Mouse (Mus musculus) heart, embryonic 14.5 days (tissue): ENCODE measurements around the gene Psmd2. TPM values are rescaled to one million over a fixed set of nuclear protein-coding genes. Genes with fewer than 3 reads are reported as not detected.

ENCODE experiments used
- ATAC-seq: fragments of 200-750 bp; cut with Nextera tagmentation; 2 replicates; pipeline ENCODE4 v1.8.0; 2017; ENCODE audit warnings: low read depth, moderate TSS enrichment; ENCODE audit not compliant: insufficient number of reproducible peaks, insufficient read depth, low FRiP score
- H3K27ac ChIP-seq, 2 experiments: fragments of 200-500 bp in 1 of 2; fragments of 300-500 bp in 1 of 2; sonication (generic) in 1 of 2; replicated peaks in 1 of 2; 2 replicates each; pipeline ENCODE4 v1.5.1; 2012 to 2014; ENCODE audit warnings: low read depth in 2 of 2, low read length in 2 of 2, control low read depth in 1 of 2, mild to moderate bottlenecking in 1 of 2, mixed read lengths in 1 of 2; ENCODE audit not compliant: control insufficient read depth in 1 of 2, insufficient read depth in 1 of 2
- H3K27me3 ChIP-seq: fragments of 300-500 bp; sonication (generic); 2 replicates; pipeline ENCODE4 v1.6.1; 2014; ENCODE audit warnings: mild to moderate bottlenecking, low read length, control low read depth; ENCODE audit not compliant: control insufficient read depth, insufficient read depth
- H3K36me3 ChIP-seq: fragments of 300-500 bp; sonication (generic); 2 replicates; pipeline ENCODE4 v1.6.1; 2014; ENCODE audit warnings: mild to moderate bottlenecking, control low read depth, low read length, mixed read lengths; ENCODE audit not compliant: control insufficient read depth, insufficient read depth
- H3K4me1 ChIP-seq, 2 experiments: fragments of 200-500 bp in 1 of 2; fragments of 300-500 bp in 1 of 2; sonication (generic) in 1 of 2; 2 replicates each; pipeline ENCODE4 v1.6.1; 2012 to 2014; ENCODE audit warnings: low read length in 2 of 2, control low read depth in 1 of 2, mixed read lengths in 1 of 2; ENCODE audit not compliant: control insufficient read depth in 2 of 2, insufficient read depth in 2 of 2
- H3K4me2 ChIP-seq: fragments of 300-500 bp; sonication (generic); 2 replicates; pipeline ENCODE4 v1.6.1; 2014; ENCODE audit warnings: mild to moderate bottlenecking, low read length
- H3K4me3 ChIP-seq, 2 experiments: fragments of 200-500 bp in 1 of 2; fragments of 300-500 bp in 1 of 2; sonication (generic) in 1 of 2; 2 replicates each; pipeline ENCODE4 v1.5.1; 2012 to 2014; ENCODE audit warnings: low read length in 2 of 2, mild to moderate bottlenecking in 2 of 2, control low read depth in 1 of 2, low read depth in 1 of 2, moderate library complexity in 1 of 2; ENCODE audit not compliant: control insufficient read depth in 1 of 2, insufficient read depth in 1 of 2
- H3K9ac ChIP-seq: fragments of 300-500 bp; sonication (generic); 2 replicates; pipeline ENCODE4 v1.6.1; 2014; ENCODE audit warnings: mild to moderate bottlenecking, low read length
- H3K9me3 ChIP-seq: fragments of 300-500 bp; sonication (generic); 2 replicates; pipeline ENCODE4 v1.6.1; 2016; ENCODE audit warnings: low read length, control low read depth; ENCODE audit not compliant: control insufficient read depth
- WGBS: fragments of 180-500 bp; shearing (Covaris S2); extraction: QIAGEN DNeasy Blood & Tissue Kit; methylation state at CpG from one replicate; pipeline ENCODE4 v1.1.7; 2014; 5-methylcytosine and 5-hydroxymethylcytosine counted together
- polyA plus RNA-seq: library from polyadenylated mRNA; unstranded; fragments of >200 nt; fragmentation: Nextera tagmentation; extraction: Ambion mirVana; gene quantifications from 2 replicates; pipeline ENCODE4 v1.2.1, GENCODE M21; 2014

Psmd2 gene
- 217 and 231 TPM in 2 replicates for polyA plus RNA-seq

DNA sequence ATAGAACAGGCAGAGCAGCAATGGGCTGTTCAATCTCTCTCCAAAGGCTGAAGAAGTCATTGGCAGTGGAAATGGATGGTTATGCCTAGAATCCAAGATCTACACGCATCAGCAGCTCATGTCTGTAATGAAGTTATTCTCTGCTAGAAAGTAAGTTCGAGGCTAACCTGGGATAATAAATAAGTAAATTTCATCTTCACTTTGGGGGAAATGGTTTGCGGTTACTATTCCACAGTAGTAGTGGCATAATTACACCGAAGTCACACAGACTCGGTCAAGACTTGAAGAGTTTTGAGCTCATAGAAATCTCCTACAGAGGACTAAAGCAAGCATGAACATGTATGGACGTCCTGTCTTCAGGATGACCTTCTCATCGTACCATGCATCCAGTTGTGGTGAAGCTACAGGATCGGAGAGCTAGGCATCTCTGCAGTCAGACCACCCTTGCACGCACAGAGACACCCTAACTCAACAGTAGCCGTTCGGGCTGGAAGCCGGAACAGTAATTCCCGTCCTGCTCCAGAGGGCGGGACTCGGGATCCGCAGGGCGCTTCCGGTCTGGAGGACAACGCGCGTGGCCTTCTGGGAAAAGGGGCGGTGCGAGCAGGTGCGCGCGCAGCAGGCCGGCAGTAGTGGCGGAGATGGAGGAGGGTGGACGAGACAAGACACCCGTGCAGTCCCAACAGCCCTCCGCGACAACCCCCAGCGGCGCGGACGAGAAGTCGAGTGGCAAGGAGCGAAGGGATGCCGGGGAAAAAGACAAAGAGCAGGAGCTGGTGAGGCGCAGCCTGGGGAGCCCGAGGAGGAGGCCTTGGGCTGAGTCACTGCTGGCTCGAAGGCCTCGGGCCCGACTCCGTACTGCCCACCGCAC lies at the start of gene Psmd2:
TSS of gene Psmd2 (plus strand) at position 577 of the 871 bp plus-strand sequence.
- peak; percentile 93 for ATAC-seq
- H3K36me3 ChIP-seq = peaks cover 30% of the 10 kb centered on the region
- WGBS = 2% methylated on average over 46 of the region's 46 CpGs

DNA sequence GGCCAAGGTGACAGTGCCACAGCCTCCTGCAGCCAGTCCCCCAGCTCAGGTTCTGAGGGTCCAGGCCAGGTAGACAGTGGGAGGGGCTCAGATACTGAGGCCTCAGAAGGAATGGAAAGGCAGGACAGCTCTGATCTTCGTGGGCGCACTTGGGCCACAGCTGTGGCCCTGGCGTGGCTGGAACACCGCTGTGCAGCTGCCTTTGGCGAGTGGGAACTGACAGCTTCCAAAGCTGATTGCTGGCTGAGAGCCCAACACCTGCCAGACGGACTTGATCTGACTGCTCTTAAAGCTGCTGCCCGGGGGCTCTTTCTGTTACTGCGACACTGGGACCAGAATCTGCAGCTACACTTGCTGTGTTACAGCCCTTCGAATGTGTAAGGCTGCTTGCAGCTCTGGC lies 46.7 kb upstream of the Psmd2 start:
- 53% methylated on average over 9 of the region's 9 CpGs for WGBS
- H3K36me3 ChIP-seq = peaks cover 36% of the 10 kb centered on the region
- H3K27me3 ChIP-seq = no peaks in the 10 kb centered on the region
- ATAC-seq = no peak
- H3K4me2 ChIP-seq = no peak overlapping the region
- H3K4me1 ChIP-seq = peaks cover 0 to 3% of the 10 kb centered on the region in 2 experiments; a peak in 2 of 4 replicates
- H3K9ac ChIP-seq = no peak overlapping the region
- H3K27ac ChIP-seq = no peak overlapping the region
- no peak overlapping the region for H3K4me3 ChIP-seq
- H3K9me3 ChIP-seq = no peaks in the 10 kb centered on the region

More for the DNA sequence above, at the start of gene Psmd2:
- Histone ChIP-seq H3K4me3 (peak within 1 kb of the TSS; percentile 81 to 96), H3K9ac (peak within 1 kb of the TSS; percentile 94), H3K4me2 (peak within 1 kb of the TSS; percentile 88), H3K4me1 (peaks cover 0 to 15% of the 10 kb centered on the region in 2 experiments; a peak in 3 of 4 replicates), H3K9me3 (no peaks in the 10 kb centered on the region), H3K27me3 (no peaks in the 10 kb centered on the region), H3K27ac (peak within 1 kb of the TSS; percentile 68 to 86)

DNA sequence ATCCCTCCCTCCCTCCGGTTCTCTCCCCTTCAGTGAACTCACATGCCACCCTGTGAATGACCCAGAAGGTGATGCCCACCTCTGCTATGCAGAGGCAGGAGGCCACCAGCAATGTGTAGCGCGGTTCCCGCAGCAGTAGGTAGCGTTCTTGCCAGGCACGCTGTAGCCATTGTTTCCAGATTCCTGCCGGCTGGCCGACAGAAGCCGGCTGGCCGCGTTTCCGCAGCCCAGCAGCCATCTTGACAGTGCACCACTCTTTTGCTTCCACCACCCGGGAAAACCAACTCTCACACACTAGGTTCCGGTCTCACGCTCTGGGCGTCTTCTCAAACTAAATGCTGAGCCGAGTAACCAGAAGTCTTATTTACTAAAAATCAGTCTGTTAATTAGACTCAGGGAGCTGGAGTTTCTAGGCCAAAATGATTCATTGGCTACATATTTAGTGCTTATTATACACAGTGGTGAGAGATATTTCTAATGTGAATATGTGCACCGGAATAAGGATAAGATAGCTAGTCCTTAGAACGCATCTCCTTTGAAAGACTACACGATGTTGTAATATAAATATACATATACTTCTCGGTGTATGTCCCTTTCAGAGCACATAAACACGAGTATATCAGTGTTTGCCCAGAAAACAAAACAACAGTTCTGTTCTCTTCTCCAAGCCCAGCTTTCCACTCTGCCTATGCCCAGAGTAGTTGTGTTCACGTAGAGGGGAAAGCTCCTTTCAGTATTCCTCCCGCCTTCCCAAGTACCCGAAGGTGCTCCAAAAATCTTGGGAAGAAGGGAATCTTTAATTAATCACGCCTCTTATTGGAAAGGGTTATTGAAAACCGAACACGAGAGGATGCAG lies 40.7 kb upstream of the Psmd2 start:
- Histone ChIP-seq H3K4me1 (peaks cover 0 to 14% of the 10 kb centered on the region in 2 experiments; a peak in 2 of 4 replicates), H3K27ac (peak overlapping the region; percentile 77 to 89), H3K9me3 (no peaks in the 10 kb centered on the region), H3K27me3 (no peaks in the 10 kb centered on the region), H3K4me3 (peak overlapping the region; percentile 76 to 96), H3K9ac (peak overlapping the region; percentile 80), H3K36me3 (peaks cover 24% of the 10 kb centered on the region), H3K4me2 (peak overlapping the region; percentile 98)
- WGBS = under 1% methylated on average over 28 of the region's 28 CpGs
- ATAC-seq = peak; percentile 31; the same call in 1 of the 2 replicates

DNA sequence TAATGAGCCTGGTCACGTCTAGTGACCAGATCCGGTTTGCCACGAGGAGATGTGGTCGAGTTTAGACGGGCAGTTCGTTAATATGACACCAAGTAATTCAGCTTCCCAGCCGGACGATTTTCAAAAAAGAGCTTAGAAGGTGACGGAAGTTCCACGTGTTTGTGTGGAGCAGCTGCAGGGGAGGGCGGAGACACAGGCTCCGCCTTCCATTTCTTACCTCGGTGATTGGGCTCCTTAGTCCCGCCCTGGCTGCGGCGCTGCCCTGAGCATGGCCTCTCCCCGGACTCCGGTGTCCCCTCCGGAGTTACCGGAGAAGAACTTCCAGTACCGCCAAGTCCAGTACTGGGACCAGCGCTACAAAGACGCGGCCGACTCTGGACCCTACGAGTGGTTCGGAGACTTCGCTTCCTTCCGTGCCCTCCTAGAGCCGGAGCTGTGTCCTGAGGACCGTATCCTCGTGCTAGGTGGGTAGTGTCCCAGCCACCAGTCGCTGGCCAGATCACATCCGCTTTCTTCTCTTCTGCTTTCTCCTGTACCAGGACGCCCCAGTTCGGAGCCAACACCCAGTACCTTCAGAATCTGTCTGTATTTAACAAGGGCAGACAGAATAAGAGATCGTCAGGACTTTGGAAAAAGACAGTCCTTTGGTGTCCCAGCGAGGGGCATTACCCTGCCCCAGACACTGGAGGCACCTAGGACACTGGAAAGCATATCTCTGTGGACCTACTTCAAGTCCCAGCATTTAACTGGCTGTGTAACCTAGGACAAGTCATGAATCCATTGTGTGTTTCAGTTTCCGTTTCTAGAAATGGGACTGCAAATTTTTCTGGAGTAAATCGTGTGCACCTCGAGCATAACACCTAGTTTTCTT lies 39.9 kb upstream of the Psmd2 start, which contains the start of the genes Eef1akmt4, Gm49333 and Alg3:
TSS of gene Eef1akmt4 (plus strand) at position 237 of the 871 bp plus-strand sequence.
TSS of gene Gm49333 (plus strand) at position 254 of the 871 bp plus-strand sequence.
TSS of gene Alg3 (minus strand) at position 379 of the 871 bp plus-strand sequence.
- Histone ChIP-seq H3K4me2 (peak within 1 kb of the TSS; percentile 98), H3K9ac (peak within 1 kb of the TSS; percentile 80), H3K4me3 (peak within 1 kb of the TSS; percentile 76 to 96), H3K4me1 (peaks cover 0 to 14% of the 10 kb centered on the region in 2 experiments; a peak in 2 of 4 replicates), H3K9me3 (no peaks in the 10 kb centered on the region), H3K36me3 (peaks cover 15% of the 10 kb centered on the region), H3K27ac (peak within 1 kb of the TSS; percentile 77 to 89), H3K27me3 (no peaks in the 10 kb centered on the region)
- peak; percentile 89 for ATAC-seq
- WGBS = 2% methylated on average over 41 of the region's 41 CpGs

DNA sequence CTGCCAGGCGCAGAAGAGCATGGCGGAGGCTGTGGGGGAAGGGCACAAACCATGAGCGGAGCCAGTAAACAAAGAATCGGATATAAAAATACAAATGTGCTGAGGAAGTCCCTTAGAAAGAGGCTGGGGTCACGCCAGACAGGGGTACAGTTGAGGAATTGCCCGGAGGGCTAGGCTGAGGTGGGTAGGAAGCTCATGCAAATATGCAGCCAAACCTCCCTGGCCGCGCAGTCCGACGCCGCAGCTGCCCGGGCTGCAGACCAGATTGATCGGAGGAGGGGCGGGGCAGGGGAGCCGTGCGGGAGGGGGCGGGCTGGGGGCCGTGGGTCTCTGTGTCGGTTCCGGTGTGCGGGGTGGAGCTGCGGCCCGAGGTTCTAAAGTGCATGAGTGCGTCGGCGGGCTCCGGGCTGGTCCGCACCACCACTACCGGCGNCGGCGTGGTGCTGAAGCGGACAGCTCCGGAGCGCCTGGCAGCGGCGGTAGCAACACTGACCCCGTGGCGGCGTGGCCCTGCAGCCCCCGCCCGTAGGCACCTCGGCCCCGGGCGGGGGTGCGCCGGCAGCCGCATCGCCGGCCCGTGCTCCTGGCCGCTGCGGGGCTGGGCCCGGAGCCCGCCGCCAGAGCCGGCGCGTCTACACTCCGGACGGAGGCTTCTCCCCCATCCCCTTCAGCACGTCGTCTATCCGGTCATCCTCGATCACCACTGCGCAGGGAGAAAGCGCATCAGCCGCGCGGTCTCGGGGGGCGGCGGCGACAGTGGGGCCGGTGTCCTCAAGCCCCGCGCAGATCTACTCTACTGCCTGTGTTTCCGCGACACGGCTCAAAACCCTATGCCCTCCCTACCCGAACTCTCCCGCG lies 31.7 kb upstream of the Psmd2 start:
- no peaks in the 10 kb centered on the region for H3K36me3 ChIP-seq
- H3K27me3 ChIP-seq = peaks cover 45% of the 10 kb centered on the region
- H3K27ac ChIP-seq = no peak overlapping the region
- no peak for ATAC-seq
- peak overlapping the region; percentile 62 to 68 for H3K4me3 ChIP-seq
- H3K9ac ChIP-seq = no peak overlapping the region
- 2% methylated on average over 81 of the region's 83 CpGs for WGBS
- H3K9me3 ChIP-seq = no peaks in the 10 kb centered on the region
- H3K4me1 ChIP-seq = peaks cover 5 to 31% of the 10 kb centered on the region in 2 experiments; a peak in 3 of 4 replicates
- peak overlapping the region; percentile 100 for H3K4me2 ChIP-seq

DNA sequence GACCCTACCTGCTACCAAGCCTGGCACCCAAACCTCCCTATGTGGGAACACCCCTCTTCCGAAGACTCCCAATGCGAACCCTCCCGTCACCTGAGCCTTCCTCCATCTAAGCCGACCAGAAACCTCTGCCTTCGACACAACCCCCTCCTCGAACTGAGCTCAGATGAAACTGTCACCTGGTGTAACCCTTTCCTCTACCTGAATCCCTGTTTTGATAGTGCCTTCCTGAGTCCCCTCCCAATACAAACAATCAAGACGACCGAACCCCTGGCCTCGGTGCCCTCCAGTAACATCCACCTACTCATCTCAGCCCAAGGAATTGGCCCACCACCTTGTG lies 31.1 kb upstream of the Psmd2 start:
- Histone ChIP-seq H3K27ac (no peak overlapping the region), H3K27me3 (peaks cover 45% of the 10 kb centered on the region), H3K9me3 (no peaks in the 10 kb centered on the region), H3K4me2 (peak overlapping the region; percentile 100), H3K4me3 (peak overlapping the region; percentile 62 to 68), H3K4me1 (peaks cover 5 to 31% of the 10 kb centered on the region in 2 experiments; a peak in 3 of 4 replicates), H3K9ac (no peak overlapping the region), H3K36me3 (no peaks in the 10 kb centered on the region)
- no peak for ATAC-seq
- 0% methylated on average over 9 of the region's 9 CpGs for WGBS
